Comparison of ENCODE assay signal across 8 mouse cellular contexts in genomic region chr13:32338513-32339365, GRCm38 (mm10). TPM values are rescaled to one million over a fixed set of nuclear protein-coding genes. Genes with fewer than 3 reads are reported as not detected.
DNase-seq lines count a peak whose midpoint lies in the region; ATAC-seq and TF ChIP-seq lines count a peak whose summit lies in the region.

Gmds (minus strand) TSS chr13:32338740.

- WGBS in cerebellum, adult 2 months = 2% methylated on average over 55 of the region's 55 CpGs
- WGBS in lung, embryonic 16.5 days = 3% methylated on average over 28 of the region's 55 CpGs

- H3K27me3 ChIP-seq in MEL (ENCODE audit: control insufficient read depth in 1 of 2, insufficient read depth in 2 of 2, low read length in 2 of 2) = no peaks in the 10 kb centered on the region
- no peaks in the 10 kb centered on the region for H3K27me3 ChIP-seq in cerebellum, adult 2 months (ENCODE audit: control insufficient read depth, insufficient read depth, low read length)
- H3K27me3 ChIP-seq in lung, embryonic 16.5 days (ENCODE audit: control insufficient read depth, insufficient read depth, low read depth, low read length) = no peaks in the 10 kb centered on the region

- peak; percentile 17 to 43; a peak in 3 of 4 replicates for TF ChIP-seq EP300 in MEL (IDR thresholded peaks at IDR 0.05; ENCODE audit: low read depth in 1 of 2, low read length in 2 of 2)

- DNase-seq in MEL (ENCODE audit: low read depth, low spot score) = peak; percentile 95
- peak; percentile 92 to 94 for DNase-seq in cerebellum, adult 2 months
- DNase-seq in forelimb bud, embryonic 11.5 days (ENCODE audit: low read depth, low spot score) = peak; percentile 94
- peak; percentile 64 for DNase-seq in layer of hippocampus, adult 9-10 months (ENCODE audit: low spot score)
- peak; percentile 75 for DNase-seq in ovary, postnatal 10 days (ENCODE audit: low spot score)
- DNase-seq in thymus, postnatal 10 days (ENCODE audit: low spot score in 2 of 2) = peak; percentile 91 to 94

- no peaks in the 10 kb centered on the region for H3K9me3 ChIP-seq in MEL (replicated peaks; ENCODE audit: insufficient read depth, low read length)
- no peaks in the 10 kb centered on the region for H3K9me3 ChIP-seq in lung, embryonic 16.5 days (ENCODE audit: control insufficient read depth, low read length)

- peaks cover 0 to 5% of the 10 kb centered on the region in 2 experiments; a peak in 2 of 4 replicates for H3K36me3 ChIP-seq in MEL (ENCODE audit: control insufficient read depth in 1 of 2, insufficient read depth in 2 of 2, low read length in 2 of 2)
- no peaks in the 10 kb centered on the region for H3K36me3 ChIP-seq in lung, embryonic 16.5 days (ENCODE audit: control insufficient read depth, insufficient read depth, low read length)

- H3K4me3 ChIP-seq in MEL (ENCODE audit: control insufficient read depth in 1 of 2, insufficient read depth in 1 of 2, low read depth in 2 of 2, low read length in 2 of 2) = peak within 1 kb of the TSS; percentile 84 to 88
- H3K4me3 ChIP-seq in cerebellum, adult 2 months (replicated peaks; ENCODE audit: insufficient read depth, low read depth, low read length) = peak within 1 kb of the TSS; percentile 90
- peak within 1 kb of the TSS; percentile 85 for H3K4me3 ChIP-seq in lung, embryonic 16.5 days (ENCODE audit: low read length)

- H3K27ac ChIP-seq in MEL (ENCODE audit: control insufficient read depth, low read depth, low read length) = peak within 1 kb of the TSS; percentile 41
- H3K27ac ChIP-seq in cerebellum, adult 2 months (ENCODE audit: insufficient read depth, low read length) = peak within 1 kb of the TSS; percentile 50; the same call in 1 of the 2 replicates
- H3K27ac ChIP-seq in lung, embryonic 16.5 days (ENCODE audit: low read length) = peak within 1 kb of the TSS; percentile 15

- H3K9ac ChIP-seq in MEL (ENCODE audit: control insufficient read depth, low read depth, low read length, poor library complexity, severe bottlenecking) = peak within 1 kb of the TSS; percentile 79
- peak within 1 kb of the TSS; percentile 86 for H3K9ac ChIP-seq in lung, embryonic 16.5 days (ENCODE audit: low read length)

- peak within 1 kb of the TSS; percentile 98 for H3K4me2 ChIP-seq in lung, embryonic 16.5 days (ENCODE audit: low read depth, low read length)

- TF ChIP-seq POLR2A in MEL (IDR thresholded peaks at IDR 0.05; ENCODE audit: control insufficient read depth in 1 of 2, insufficient read depth in 1 of 2, low read depth in 1 of 2, low read length in 2 of 2, poor library complexity in 1 of 2) = peak in 1 of 2 experiments; percentile 81; a peak in 2 of 4 replicates
- TF ChIP-seq POLR2A in cerebellum, adult 2 months (IDR thresholded peaks at IDR 0.05; ENCODE audit: borderline replicate concordance, insufficient read depth, low read length) = peak; percentile 56; the same call in 1 of the 2 replicates

- no peak for TF ChIP-seq CTCF in MEL (IDR thresholded peaks at IDR 0.05 in 2 of 3, conservative IDR thresholded peaks at IDR 0.05 in 1 of 3; ENCODE audit: control insufficient read depth in 1 of 3, insufficient read depth in 1 of 3, low read depth in 2 of 3, low read length in 3 of 3, poor library complexity in 1 of 3, severe bottlenecking in 1 of 3)
- TF ChIP-seq CTCF in cerebellum, adult 2 months (IDR thresholded peaks at IDR 0.05; ENCODE audit: borderline replicate concordance, insufficient read depth, low read depth, low read length) = no peak

- H3K4me1 ChIP-seq in MEL (ENCODE audit: control insufficient read depth in 1 of 2, insufficient read depth in 2 of 2, low read length in 2 of 2) = peaks cover 0 to 5% of the 10 kb centered on the region in 2 experiments; a peak in 2 of 4 replicates
- H3K4me1 ChIP-seq in cerebellum, adult 2 months (ENCODE audit: control insufficient read depth, insufficient read depth, low read length) = no peaks in the 10 kb centered on the region; the same call in 1 of the 2 replicates
- H3K4me1 ChIP-seq in lung, embryonic 16.5 days (replicated peaks; ENCODE audit: control insufficient read depth, insufficient read depth, low read length) = peaks cover 6% of the 10 kb centered on the region; the same call in 1 of the 2 replicates

- TF ChIP-seq RAD21 in MEL (IDR thresholded peaks at IDR 0.05; ENCODE audit: low read depth, low read length) = no peak

- peak; percentile 92 to 97 for ATAC-seq in hematopoietic stem cell, adult 5-6 weeks (replicated peaks in 1 of 2; ENCODE audit: insufficient read depth in 1 of 2, low FRiP score in 2 of 2, low TSS enrichment in 1 of 2, low read depth in 1 of 2, poor library complexity in 2 of 2, severe bottlenecking in 2 of 2)
- peak; percentile 100 for ATAC-seq in lung, embryonic 16.5 days (ENCODE audit: low read depth)

- peaks cover 3% of the 10 kb centered on the region; the same call in 1 of the 2 replicates for H3K79me2 ChIP-seq in MEL (ENCODE audit: control insufficient read depth, insufficient read depth, low read length, poor library complexity)

TF ChIP-seq in MEL, 35 proteins besides CTCF, POLR2A, EP300 and RAD21:
- TF ChIP-seq MAX (IDR thresholded peaks at IDR 0.05; ENCODE audit: low read length) (peak; percentile 54; the same call in 1 of the 2 replicates), NELFE (IDR thresholded peaks at IDR 0.05; ENCODE audit: low read depth, low read length) (peak; percentile 82), MXI1 (IDR thresholded peaks at IDR 0.05; ENCODE audit: low read depth, low read length) (peak; percentile 75), TBP (IDR thresholded peaks at IDR 0.05; ENCODE audit: low read depth, low read length) (peak; percentile 70), ZMIZ1 (IDR thresholded peaks at IDR 0.05; ENCODE audit: low read depth, low read length) (peak; percentile 83), ETS1 (IDR thresholded peaks at IDR 0.05; ENCODE audit: low read depth, low read length) (0 out of 2 replicates have a peak, but pooled peaks have one; percentile 20), TCF12 (IDR thresholded peaks at IDR 0.05; ENCODE audit: low read depth, low read length) (0 out of 2 replicates have a peak, but pooled peaks have one; percentile 41), ELF1 (IDR thresholded peaks at IDR 0.05; ENCODE audit: low read depth, low read length) (peak; percentile 50), POLR2AphosphoS2 (IDR thresholded peaks at IDR 0.05; ENCODE audit: low read length) (peak; percentile 51; the same call in 1 of the 2 replicates), MYB (IDR thresholded peaks at IDR 0.05; ENCODE audit: low read depth, low read length) (no peak), CHD2 (IDR thresholded peaks at IDR 0.05; ENCODE audit: low read length) (no peak), SIN3A (IDR thresholded peaks at IDR 0.05; ENCODE audit: low read length) (no peak; the same call in 1 of the 2 replicates), MAZ (IDR thresholded peaks at IDR 0.05; ENCODE audit: low read depth, low read length) (0 out of 2 replicates have a peak, but pooled peaks have one; percentile 63), MYC (IDR thresholded peaks at IDR 0.05; ENCODE audit: low read depth, low read length) (0 out of 2 replicates have a peak, but pooled peaks have one; percentile 26), E2F4 (IDR thresholded peaks at IDR 0.05; ENCODE audit: borderline replicate concordance, low read depth, low read length) (no peak), UBTF (IDR thresholded peaks at IDR 0.05; ENCODE audit: borderline replicate concordance, insufficient read depth, low read depth, low read length) (0 out of 2 replicates have a peak, but pooled peaks have one; percentile 5)

RNA-seq across cellular contexts. Expression of gene Gmds, which starts in this region (rescaled TPM):
- 17.4 and 21.4 TPM in 2 replicates for total RNA-seq in MEL (2012; rRNA removed)
- polyA plus RNA-seq in MEL (2012; ENCODE audit: insufficient read depth in 1 of 2, insufficient read length in 2 of 2, low read depth in 1 of 2, low replicate concordance in 2 of 2, missing spikeins in 1 of 2) = 10 to 100 TPM in 1 of 2 experiments, not detected in 1; 32.2 TPM
- polyA plus RNA-seq in cerebellum, adult 2 months (2012; rRNA removed) = 11.5 and 12.3 TPM in 2 replicates
- total RNA-seq in hematopoietic stem cell, adult 5-6 weeks (2017) = 28.5 and 31.9 TPM in 2 replicates
- 20.8 and 21.3 TPM in 2 replicates for polyA plus RNA-seq in lung, embryonic 16.5 days (2015; fragmentation: Nextera tagmentation; extraction: Ambion mirVana)

Comparison
In these comparisons a context has a peak if more than half of its experiments do, and no peak if none do; other contexts are left out.
1. Peak in every context shown above with its lines: DNase-seq, ATAC-seq, H3K4me3 ChIP-seq and H3K27ac ChIP-seq.